In genomic region chr15:12119129-12119466, GRCm38 (mm10) we compare ENCODE assay signal across 8 mouse cellular contexts. TPM values are rescaled to one million over a fixed set of nuclear protein-coding genes. Genes with fewer than 3 reads are reported as not detected.
A peak's percentile ranks its signal among the peaks of the same experiment; 100 is the strongest.
DNase-seq lines count a peak whose midpoint lies in the region; ATAC-seq and TF ChIP-seq lines count a peak whose summit lies in the region.

No protein-coding gene starts in this region.

- H3K27ac ChIP-seq in heart, embryonic 11.5 days (ENCODE audit: low read depth, low read length) = peak overlapping the region; percentile 97
- peak overlapping the region; percentile 91; the same call in 1 of the 2 replicates for H3K27ac ChIP-seq in forebrain, embryonic 16.5 days (ENCODE audit: low read length)
- peak overlapping the region; percentile 93 for H3K27ac ChIP-seq in liver, postnatal 0 days (ENCODE audit: low read depth)

- H3K27me3 ChIP-seq in heart, embryonic 11.5 days (ENCODE audit: control insufficient read depth, insufficient read depth, low read length) = no peaks in the 10 kb centered on the region
- no peaks in the 10 kb centered on the region for H3K27me3 ChIP-seq in E14TG2a.4 (ENCODE audit: insufficient read depth, low read length)
- H3K27me3 ChIP-seq in forebrain, embryonic 16.5 days (replicated peaks; ENCODE audit: control insufficient read depth, insufficient read depth, low read length) = no peaks in the 10 kb centered on the region
- no peaks in the 10 kb centered on the region for H3K27me3 ChIP-seq in liver, postnatal 0 days (ENCODE audit: insufficient read depth, low read length)

- peak overlapping the region; percentile 88 for H3K4me2 ChIP-seq in heart, embryonic 11.5 days
- peak overlapping the region; percentile 93 for H3K4me2 ChIP-seq in forebrain, embryonic 16.5 days (ENCODE audit: low read length)
- peak overlapping the region; percentile 92 for H3K4me2 ChIP-seq in liver, postnatal 0 days (ENCODE audit: low read depth, low read length)

- peaks cover 9% of the 10 kb centered on the region for H3K4me1 ChIP-seq in heart, embryonic 11.5 days (ENCODE audit: control insufficient read depth, insufficient read depth, low read length)
- peaks cover 40% of the 10 kb centered on the region for H3K4me1 ChIP-seq in E14TG2a.4 (replicated peaks; ENCODE audit: low read depth, low read length)
- H3K4me1 ChIP-seq in forebrain, embryonic 16.5 days (replicated peaks; ENCODE audit: control insufficient read depth, insufficient read depth, low read length) = peaks cover 9% of the 10 kb centered on the region
- H3K4me1 ChIP-seq in liver, postnatal 0 days (ENCODE audit: insufficient read depth) = peaks cover 17% of the 10 kb centered on the region

- 9% methylated on average over 7 of the region's 7 CpGs for WGBS in heart, embryonic 11.5 days (ENCODE audit: insufficient replicate concordance)
- 4% methylated on average over 7 of the region's 7 CpGs for WGBS in forebrain, embryonic 16.5 days
- 8% methylated on average over 7 of the region's 7 CpGs for WGBS in liver, postnatal 0 days (ENCODE audit: insufficient replicate concordance)

- peak overlapping the region; percentile 99 for H3K4me3 ChIP-seq in heart, embryonic 11.5 days (ENCODE audit: low read depth, low read length)
- H3K4me3 ChIP-seq in E14TG2a.4 (replicated peaks; ENCODE audit: low read length) = peak overlapping the region; percentile 96
- H3K4me3 ChIP-seq in forebrain, embryonic 16.5 days (replicated peaks; ENCODE audit: low read length) = peak overlapping the region; percentile 73
- peak overlapping the region; percentile 88 for H3K4me3 ChIP-seq in liver, postnatal 0 days (ENCODE audit: low read depth, low read length)

- no peak for ATAC-seq in heart, embryonic 11.5 days (replicated peaks; ENCODE audit: insufficient number of reproducible peaks, low FRiP score, low TSS enrichment)
- no peak for ATAC-seq in forebrain, embryonic 16.5 days
- ATAC-seq in liver, postnatal 0 days = no peak

- no peaks in the 10 kb centered on the region for H3K9me3 ChIP-seq in heart, embryonic 11.5 days (replicated peaks; ENCODE audit: control insufficient read depth, low read length)
- no peaks in the 10 kb centered on the region for H3K9me3 ChIP-seq in E14TG2a.4 (ENCODE audit: low read length)
- H3K9me3 ChIP-seq in forebrain, embryonic 16.5 days (ENCODE audit: control insufficient read depth, low read length) = no peaks in the 10 kb centered on the region
- no peaks in the 10 kb centered on the region for H3K9me3 ChIP-seq in liver, postnatal 0 days (ENCODE audit: low read length)

- TF ChIP-seq CTCF in E14TG2a.4 (conservative IDR thresholded peaks at IDR 0.05; ENCODE audit: low read length) = no peak
- no peak for TF ChIP-seq CTCF in liver, postnatal 0 days (IDR thresholded peaks at IDR 0.05; ENCODE audit: low read depth)

- TF ChIP-seq EP300 in liver, postnatal 0 days (IDR thresholded peaks at IDR 0.05; ENCODE audit: low read depth) = no peak

- no peaks in the 10 kb centered on the region for H3K36me3 ChIP-seq in heart, embryonic 11.5 days (ENCODE audit: control insufficient read depth, insufficient read depth, low read length)
- peaks cover 6% of the 10 kb centered on the region; the same call in 1 of the 2 replicates for H3K36me3 ChIP-seq in E14TG2a.4 (ENCODE audit: insufficient read depth, low read length)
- H3K36me3 ChIP-seq in forebrain, embryonic 16.5 days (ENCODE audit: control insufficient read depth, insufficient read depth) = no peaks in the 10 kb centered on the region
- no peaks in the 10 kb centered on the region for H3K36me3 ChIP-seq in liver, postnatal 0 days (replicated peaks; ENCODE audit: insufficient read depth, low read length)

- H3K9ac ChIP-seq in heart, embryonic 11.5 days (ENCODE audit: low read depth, low read length) = peak overlapping the region; percentile 99
- peak overlapping the region; percentile 95 for H3K9ac ChIP-seq in forebrain, embryonic 16.5 days (replicated peaks; ENCODE audit: low read depth, low read length)
- peak overlapping the region; percentile 94 for H3K9ac ChIP-seq in liver, postnatal 0 days (replicated peaks)

- no peak for DNase-seq in heart, adult 11 months
- DNase-seq in liver, postnatal 0 days = no peak
- no peak for DNase-seq in right cerebral cortex, postnatal 36 days (ENCODE audit: low spot score in 2 of 2)
- no peak for DNase-seq in layer of hippocampus, postnatal 10 days (ENCODE audit: low spot score in 2 of 2)
- no peak for DNase-seq in cerebellum, postnatal 25 days

RNA-seq across cellular contexts. Expression of gene Zfr, which starts 1.5 kb away (rescaled TPM):
- 113 and 118 TPM in 2 replicates for polyA plus RNA-seq in heart, embryonic 11.5 days (2014; fragmentation: Nextera tagmentation; extraction: Ambion mirVana)
- polyA plus RNA-seq in forebrain, embryonic 16.5 days (2015; fragmentation: Nextera tagmentation; extraction: Ambion mirVana) = 124 and 142 TPM in 2 replicates
- 26.6 and 33.5 TPM in 2 replicates for polyA plus RNA-seq in liver, postnatal 0 days (2015; fragmentation: Nextera tagmentation; extraction: Ambion mirVana)
- total RNA-seq in layer of hippocampus, postnatal 10 days (2021) = 100 to 1,000 TPM; 278 to 285 TPM
